Mouse (Mus musculus): ENCODE data around the gene Bace1.

DNA sequence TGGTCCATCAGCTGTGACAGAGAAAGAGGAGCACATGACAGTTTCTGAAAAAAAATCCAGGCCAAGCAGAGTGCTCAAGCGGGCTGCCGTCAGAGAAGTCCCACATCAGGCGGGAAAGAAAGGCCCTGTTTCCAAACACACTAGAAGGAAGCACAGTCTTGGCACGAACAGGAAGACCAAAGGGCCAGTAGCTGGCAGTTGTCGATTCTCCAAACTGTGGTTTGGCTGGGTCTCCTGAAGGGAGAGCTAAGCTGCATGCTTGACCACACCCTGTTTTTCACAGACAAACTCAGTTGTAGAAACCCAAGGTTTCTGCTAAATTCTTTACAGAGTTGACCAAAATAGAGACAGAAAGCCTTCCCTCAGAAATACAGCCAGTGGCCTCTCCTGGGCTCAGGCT is 42.7 kb upstream of the Bace1 start:
- TF ChIP-seq CTCF (IDR thresholded peaks at IDR 0.05; ENCODE audit: extremely low read depth, insufficient read depth, insufficient read length, insufficient replicate concordance) (no peak), POLR2A (IDR thresholded peaks at IDR 0.05; ENCODE audit: low read depth, low read length) (no peak)
